13 mouse cellular contexts compared by ENCODE assay signal in genomic region chr10:80048834-80049233, GRCm38 (mm10). TPM values are rescaled to one million over a fixed set of nuclear protein-coding genes. Genes with fewer than 3 reads are reported as not detected.
DNase-seq lines count a peak whose midpoint lies in the region; ATAC-seq lines count a peak whose summit lies in the region.
"Had no signal": no experiment of that assay in that cellular context is flagged by ENCODE, and none has a peak within 500 bp of the region (broad histone marks: within the 10 kb centered on the region; RNA-seq: fewer than 3 reads in every experiment).

No protein-coding gene starts in this region.

- ATAC-seq in heart, embryonic 13.5 days (ENCODE audit: extremely low read depth, insufficient number of reproducible peaks, low FRiP score, low TSS enrichment): no peak
- no peak for ATAC-seq in midbrain, embryonic 15.5 days (replicated peaks)
- no peak for ATAC-seq in forebrain, embryonic 11.5 days (replicated peaks; ENCODE audit: low FRiP score)
- ATAC-seq in limb, embryonic 15.5 days (ENCODE audit: insufficient number of reproducible peaks, low FRiP score, low TSS enrichment, low read depth): no peak
- ATAC-seq in megakaryocyte-erythroid progenitor cell, adult 5-6 weeks (replicated peaks; ENCODE audit: low FRiP score, low TSS enrichment, poor library complexity, severe bottlenecking): no peak

- WGBS in heart, embryonic 13.5 days: 39% methylated on average over 3 of the region's 3 CpGs
- 62% methylated on average over 3 of the region's 3 CpGs for WGBS in midbrain, embryonic 10.5 days
- WGBS in midbrain, embryonic 15.5 days: 60% methylated on average over 3 of the region's 3 CpGs
- WGBS in forebrain, embryonic 11.5 days: 58% methylated on average over 3 of the region's 3 CpGs
- whole genome bisulfite sequencing in limb, embryonic 15.5 days: 62% methylated on average over 3 of the region's 3 CpGs

- intact Hi-C loops in heart, postnatal 10 days (cut with DNase I): no loop called here

- H3K27me3 ChIP-seq in heart, embryonic 13.5 days (replicated peaks): no peaks in the 10 kb centered on the region
- no peaks in the 10 kb centered on the region for H3K27me3 ChIP-seq in midbrain, embryonic 10.5 days (ENCODE audit: low read depth, poor library complexity, severe bottlenecking)
- H3K27me3 ChIP-seq in midbrain, embryonic 15.5 days (replicated peaks): no peaks in the 10 kb centered on the region
- no peaks in the 10 kb centered on the region for H3K27me3 ChIP-seq in forebrain, embryonic 11.5 days (ENCODE audit: control insufficient read depth, insufficient read depth, low read length)
- H3K27me3 ChIP-seq in limb, embryonic 15.5 days: no peaks in the 10 kb centered on the region

- H3K9me3 ChIP-seq in heart, embryonic 13.5 days: no peaks in the 10 kb centered on the region
- no peaks in the 10 kb centered on the region for H3K9me3 ChIP-seq in midbrain, embryonic 10.5 days (replicated peaks)
- H3K9me3 ChIP-seq in midbrain, embryonic 15.5 days: no peaks in the 10 kb centered on the region
- no peaks in the 10 kb centered on the region for H3K9me3 ChIP-seq in forebrain, embryonic 11.5 days (ENCODE audit: control insufficient read depth, low read length)
- H3K9me3 ChIP-seq in limb, embryonic 15.5 days: no peaks in the 10 kb centered on the region

- H3K36me3 ChIP-seq in heart, embryonic 13.5 days: no peaks in the 10 kb centered on the region
- no peaks in the 10 kb centered on the region for H3K36me3 ChIP-seq in midbrain, embryonic 10.5 days
- no peaks in the 10 kb centered on the region for H3K36me3 ChIP-seq in midbrain, embryonic 15.5 days (replicated peaks)
- H3K36me3 ChIP-seq in forebrain, embryonic 11.5 days (ENCODE audit: control insufficient read depth, insufficient read depth, low read length): no peaks in the 10 kb centered on the region
- no peaks in the 10 kb centered on the region for H3K36me3 ChIP-seq in limb, embryonic 15.5 days

- no peak overlapping the region for H3K4me2 ChIP-seq in heart, embryonic 13.5 days
- H3K4me2 ChIP-seq in midbrain, embryonic 15.5 days: no peak overlapping the region
- no peak overlapping the region for H3K4me2 ChIP-seq in forebrain, embryonic 11.5 days (ENCODE audit: low read depth, low read length, severe bottlenecking)
- H3K4me2 ChIP-seq in limb, embryonic 15.5 days: no peak overlapping the region

- no peak overlapping the region for H3K4me3 ChIP-seq in heart, embryonic 13.5 days
- no peak overlapping the region for H3K4me3 ChIP-seq in midbrain, embryonic 10.5 days
- H3K4me3 ChIP-seq in midbrain, embryonic 15.5 days: no peak overlapping the region
- H3K4me3 ChIP-seq in forebrain, embryonic 11.5 days (ENCODE audit: low read depth, low read length): no peak overlapping the region
- H3K4me3 ChIP-seq in limb, embryonic 15.5 days: no peak overlapping the region
- H3K4me3 ChIP-seq: myocyte had no signal

- DNase-seq in heart, postnatal 10 days: no peak
- no peak for DNase-seq in midbrain, embryonic 10.5 days (ENCODE audit: low spot score)
- DNase-seq in forebrain, embryonic 11.5 days (ENCODE audit: low spot score): no peak
- DNase-seq in right cerebral cortex, postnatal 10 days (ENCODE audit: low spot score in 2 of 2): no peak
- DNase-seq: cerebellum, adult 11 months; kidney, postnatal 4 days; right cerebral cortex, postnatal 4 days; thymus, postnatal 36 days had no signal

- H3K4me1 ChIP-seq in heart, embryonic 13.5 days: peaks cover 53% of the 10 kb centered on the region
- H3K4me1 ChIP-seq in midbrain, embryonic 10.5 days: peaks cover 78% of the 10 kb centered on the region
- 0 out of 2 replicates have a peak, but pooled peaks cover 10% of the 10 kb centered on the region for H3K4me1 ChIP-seq in midbrain, embryonic 15.5 days
- peaks cover 13% of the 10 kb centered on the region for H3K4me1 ChIP-seq in forebrain, embryonic 11.5 days (replicated peaks; ENCODE audit: control insufficient read depth, insufficient read depth, low read length)
- peaks cover 18% of the 10 kb centered on the region for H3K4me1 ChIP-seq in limb, embryonic 15.5 days

- H3K9ac ChIP-seq in heart, embryonic 13.5 days: no peak overlapping the region
- H3K9ac ChIP-seq in midbrain, embryonic 15.5 days: no peak overlapping the region
- no peak overlapping the region for H3K9ac ChIP-seq in forebrain, embryonic 11.5 days (ENCODE audit: low read length)
- H3K9ac ChIP-seq in limb, embryonic 15.5 days: no peak overlapping the region

- H3K27ac ChIP-seq in heart, embryonic 13.5 days (replicated peaks): peak overlapping the region; percentile 46
- H3K27ac ChIP-seq in midbrain, embryonic 10.5 days (replicated peaks): peak overlapping the region; percentile 98
- no peak overlapping the region for H3K27ac ChIP-seq in midbrain, embryonic 15.5 days
- peak overlapping the region; percentile 5; the same call in 1 of the 2 replicates for H3K27ac ChIP-seq in forebrain, embryonic 11.5 days (ENCODE audit: low read depth, low read length)
- peak overlapping the region; percentile 9; the same call in 1 of the 2 replicates for H3K27ac ChIP-seq in limb, embryonic 15.5 days

RNA-seq across cellular contexts. Expression of gene Gpx4, which starts 1.9 kb away (rescaled TPM):
- 691 and 741 TPM in 2 replicates for polyA plus RNA-seq in heart, embryonic 13.5 days (2015; fragmentation: Nextera tagmentation; extraction: Ambion mirVana)
- 100 to 1,000 TPM; 551 to 562 TPM for total RNA-seq in heart, postnatal 10 days (2021)
- 702 and 747 TPM in 2 replicates for polyA plus RNA-seq in midbrain, embryonic 10.5 days (2016; fragmentation: Nextera tagmentation; extraction: Ambion mirVana)
- polyA plus RNA-seq in midbrain, embryonic 15.5 days (2015; fragmentation: Nextera tagmentation; extraction: Ambion mirVana): 522 and 546 TPM in 2 replicates
- 506 and 516 TPM in 2 replicates for polyA plus RNA-seq in forebrain, embryonic 11.5 days (2014; fragmentation: Nextera tagmentation; extraction: Ambion mirVana)
- polyA plus RNA-seq in limb, embryonic 15.5 days (2015; fragmentation: Nextera tagmentation; extraction: Ambion mirVana): 432 and 471 TPM in 2 replicates
- total RNA-seq in megakaryocyte-erythroid progenitor cell, adult 5-6 weeks (2014; fragmentation: Nextera tagmentation): 566 and 603 TPM in 2 replicates
- 483 and 498 TPM in 2 replicates for total RNA-seq in megakaryocyte-erythroid progenitor cell, adult 5-6 weeks (2017)

RNA-seq across cellular contexts. Expression of gene Polr2e, which starts 9.2 kb away (rescaled TPM):
- 149 and 154 TPM in 2 replicates for polyA plus RNA-seq in heart, embryonic 13.5 days (2015; fragmentation: Nextera tagmentation; extraction: Ambion mirVana)
- 10 to 100 TPM; 79.0 to 79.1 TPM for total RNA-seq in heart, postnatal 10 days (2021)
- 233 and 276 TPM in 2 replicates for polyA plus RNA-seq in midbrain, embryonic 10.5 days (2016; fragmentation: Nextera tagmentation; extraction: Ambion mirVana)
- 132 and 148 TPM in 2 replicates for polyA plus RNA-seq in midbrain, embryonic 15.5 days (2015; fragmentation: Nextera tagmentation; extraction: Ambion mirVana)
- 217 and 243 TPM in 2 replicates for polyA plus RNA-seq in forebrain, embryonic 11.5 days (2014; fragmentation: Nextera tagmentation; extraction: Ambion mirVana)
- 213 and 217 TPM in 2 replicates for polyA plus RNA-seq in limb, embryonic 15.5 days (2015; fragmentation: Nextera tagmentation; extraction: Ambion mirVana)
- total RNA-seq in megakaryocyte-erythroid progenitor cell, adult 5-6 weeks (2014; fragmentation: Nextera tagmentation): 145 and 157 TPM in 2 replicates
- total RNA-seq in megakaryocyte-erythroid progenitor cell, adult 5-6 weeks (2017): 142 and 150 TPM in 2 replicates

RNA-seq across cellular contexts. Expression of gene Arhgap45, which starts 32.4 kb away (rescaled TPM):
- 5.5 and 6.5 TPM in 2 replicates for polyA plus RNA-seq in heart, embryonic 13.5 days (2015; fragmentation: Nextera tagmentation; extraction: Ambion mirVana)
- 1 to 10 TPM; 5.0 to 6.1 TPM for total RNA-seq in heart, postnatal 10 days (2021)
- polyA plus RNA-seq in midbrain, embryonic 10.5 days (2016; fragmentation: Nextera tagmentation; extraction: Ambion mirVana): 7.9 and 8.0 TPM in 2 replicates
- 1.9 and 2.2 TPM in 2 replicates for polyA plus RNA-seq in midbrain, embryonic 15.5 days (2015; fragmentation: Nextera tagmentation; extraction: Ambion mirVana)
- polyA plus RNA-seq in forebrain, embryonic 11.5 days (2014; fragmentation: Nextera tagmentation; extraction: Ambion mirVana): 4.6 and 4.9 TPM in 2 replicates
- 5.3 and 6.4 TPM in 2 replicates for polyA plus RNA-seq in limb, embryonic 15.5 days (2015; fragmentation: Nextera tagmentation; extraction: Ambion mirVana)
- total RNA-seq in megakaryocyte-erythroid progenitor cell, adult 5-6 weeks (2014; fragmentation: Nextera tagmentation): 76.2 and 103 TPM in 2 replicates
- 52.8 and 64.4 TPM in 2 replicates for total RNA-seq in megakaryocyte-erythroid progenitor cell, adult 5-6 weeks (2017)

RNA-seq across cellular contexts. Expression of gene Abca7, which starts 52.5 kb away (rescaled TPM):
- 2.2 and 2.6 TPM in 2 replicates for polyA plus RNA-seq in heart, embryonic 13.5 days (2015; fragmentation: Nextera tagmentation; extraction: Ambion mirVana)
- total RNA-seq in heart, postnatal 10 days (2021): 1 to 10 TPM; 7.8 to 8.2 TPM
- polyA plus RNA-seq in midbrain, embryonic 10.5 days (2016; fragmentation: Nextera tagmentation; extraction: Ambion mirVana): 3.2 and 4.8 TPM in 2 replicates
- 4.4 and 4.8 TPM in 2 replicates for polyA plus RNA-seq in midbrain, embryonic 15.5 days (2015; fragmentation: Nextera tagmentation; extraction: Ambion mirVana)
- 3.4 and 3.9 TPM in 2 replicates for polyA plus RNA-seq in forebrain, embryonic 11.5 days (2014; fragmentation: Nextera tagmentation; extraction: Ambion mirVana)
- 3.3 and 3.4 TPM in 2 replicates for polyA plus RNA-seq in limb, embryonic 15.5 days (2015; fragmentation: Nextera tagmentation; extraction: Ambion mirVana)
- 27.0 and 32.9 TPM in 2 replicates for total RNA-seq in megakaryocyte-erythroid progenitor cell, adult 5-6 weeks (2014; fragmentation: Nextera tagmentation)
- 11.0 and 12.1 TPM in 2 replicates for total RNA-seq in megakaryocyte-erythroid progenitor cell, adult 5-6 weeks (2017)

RNA-seq across cellular contexts. Expression of gene Sbno2, which starts 56.5 kb away (rescaled TPM):
- 9.1 and 10.1 TPM in 2 replicates for polyA plus RNA-seq in heart, embryonic 13.5 days (2015; fragmentation: Nextera tagmentation; extraction: Ambion mirVana)
- 10 to 100 TPM; 15.1 to 17.6 TPM for total RNA-seq in heart, postnatal 10 days (2021)
- polyA plus RNA-seq in midbrain, embryonic 10.5 days (2016; fragmentation: Nextera tagmentation; extraction: Ambion mirVana): 15.0 and 15.2 TPM in 2 replicates
- polyA plus RNA-seq in midbrain, embryonic 15.5 days (2015; fragmentation: Nextera tagmentation; extraction: Ambion mirVana): 13.8 and 16.8 TPM in 2 replicates
- polyA plus RNA-seq in forebrain, embryonic 11.5 days (2014; fragmentation: Nextera tagmentation; extraction: Ambion mirVana): 12.5 and 13.6 TPM in 2 replicates
- polyA plus RNA-seq in limb, embryonic 15.5 days (2015; fragmentation: Nextera tagmentation; extraction: Ambion mirVana): 19.7 and 19.8 TPM in 2 replicates
- total RNA-seq in megakaryocyte-erythroid progenitor cell, adult 5-6 weeks (2014; fragmentation: Nextera tagmentation): 34.4 and 39.7 TPM in 2 replicates
- total RNA-seq in megakaryocyte-erythroid progenitor cell, adult 5-6 weeks (2017): 12.1 and 12.9 TPM in 2 replicates
